Mouse (Mus musculus): Measurements from ENCODE around the gene Efhd2.

- TF ChIP-seq CTCF (IDR thresholded peaks at IDR 0.05; ENCODE audit: low read depth) (no peak), EP300 (optimal IDR thresholded peaks at IDR 0.05) (no peak)
These were observed 13.0 kb downstream of the Efhd2 start for GRCm38 (mm10) chr4:141861591-141862295.
